Mouse (Mus musculus) embryo, embryonic 11.5 days (tissue): ENCODE results near the gene Gm20458.

Experiments used
- DNase-seq: peaks from one replicate; pipeline ENCODE4 v3.0.0-alpha.2; 2012; ENCODE audit warnings: low read depth, low spot score

Gm20458 gene

GRCm38 (mm10) chr2:164453047-164453757 is 7.6 kb upstream of the Gm20458 start:
- DNase-seq = no peak

GRCm38 (mm10) chr2:164453887-164454500 is 6.8 kb upstream of the Gm20458 start:
- no peak for DNase-seq

GRCm38 (mm10) chr2:164454846-164455245 is 5.9 kb upstream of the Gm20458 start:
- no peak for DNase-seq

- DNase-seq = no peak
These were observed 5.2 kb upstream of the Gm20458 start for GRCm38 (mm10) chr2:164455421-164456190.

DNA sequence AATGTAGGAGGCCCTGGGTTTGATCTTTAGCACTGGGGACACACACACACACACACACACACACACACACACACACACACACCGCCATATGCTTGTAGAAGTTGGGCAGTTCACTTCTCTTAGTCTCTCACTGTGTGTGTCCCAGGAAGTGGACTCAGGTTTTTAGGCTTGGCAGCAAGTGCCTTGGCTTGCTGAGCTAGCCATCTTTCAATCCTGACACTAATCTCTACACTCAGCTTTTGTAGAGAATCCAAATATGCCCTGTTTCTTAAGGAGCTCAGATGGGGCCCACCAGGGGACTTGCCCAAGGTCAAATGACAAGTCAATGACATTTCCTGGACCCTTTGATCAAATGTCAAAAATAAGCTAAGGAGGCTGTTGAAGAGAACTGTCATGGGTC is 4.4 kb upstream of the Gm20458 start:
- no peak for DNase-seq

DNA sequence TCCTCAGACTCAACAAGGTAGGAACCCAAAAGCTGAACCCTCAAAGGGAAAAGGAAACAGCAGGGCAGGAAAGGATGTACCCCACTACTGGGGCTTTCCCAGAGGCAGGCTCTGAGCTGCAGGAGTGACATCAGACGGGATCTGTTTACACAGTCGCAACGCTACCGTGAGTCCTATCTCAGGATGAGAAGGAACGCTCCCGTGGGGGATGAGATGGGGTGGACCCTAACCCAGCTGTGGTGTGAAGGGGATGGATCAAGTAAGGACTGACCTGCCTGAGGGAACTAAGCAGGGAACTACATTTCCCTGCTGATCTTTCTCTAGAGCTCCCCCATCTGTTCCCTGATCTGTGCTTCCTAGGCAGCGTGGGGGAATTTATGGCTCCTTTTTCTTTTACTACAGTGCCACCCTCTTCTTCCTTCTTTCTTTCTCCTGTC is 3.9 kb upstream of the Gm20458 start, which contains the start of gene Sys1:
TSS of gene Sys1 (plus strand) at position 101 of the 437 bp plus-strand sequence.
- no peak for DNase-seq

DNA sequence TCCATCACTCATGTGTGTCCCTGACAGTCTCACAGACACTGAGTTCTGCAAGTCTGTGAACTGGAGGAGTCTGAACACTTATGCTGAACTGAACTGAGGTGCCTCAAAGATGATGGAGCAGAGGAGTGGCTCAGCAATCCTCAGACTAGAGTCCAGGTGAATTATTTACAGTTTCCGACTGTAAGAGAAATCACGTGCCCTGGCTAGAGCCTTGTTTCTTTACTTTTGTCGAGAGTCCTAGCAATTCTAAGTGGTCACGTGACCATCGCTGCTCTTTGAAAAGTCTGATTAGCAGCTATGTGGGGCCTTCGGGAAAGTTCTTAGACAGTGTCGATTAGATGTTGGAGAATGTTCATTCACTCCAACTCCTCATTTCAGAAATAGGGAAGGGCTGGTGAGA is 2.8 kb upstream of the Gm20458 start:
- no peak for DNase-seq

DNA sequence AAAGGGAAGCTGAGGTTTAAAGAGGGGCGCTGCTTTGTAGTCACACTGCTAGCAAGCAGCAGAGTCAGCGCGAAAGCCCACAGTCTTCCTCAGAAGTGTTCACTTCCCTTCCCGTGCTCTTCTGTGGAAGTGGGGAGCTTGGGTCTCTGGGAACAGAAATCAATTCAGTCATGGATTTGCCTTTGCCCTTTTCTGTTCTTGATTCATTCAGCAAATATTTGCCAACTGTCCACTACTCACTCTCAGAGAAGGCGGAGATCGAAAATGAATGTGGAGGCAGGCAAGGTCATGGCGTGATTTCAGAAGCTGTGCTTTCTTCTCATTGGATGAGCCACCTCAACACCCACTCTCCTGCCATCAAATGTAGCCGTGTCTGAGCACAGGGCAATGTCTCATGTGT is 2.2 kb upstream of the Gm20458 start:
- DNase-seq = no peak

DNA sequence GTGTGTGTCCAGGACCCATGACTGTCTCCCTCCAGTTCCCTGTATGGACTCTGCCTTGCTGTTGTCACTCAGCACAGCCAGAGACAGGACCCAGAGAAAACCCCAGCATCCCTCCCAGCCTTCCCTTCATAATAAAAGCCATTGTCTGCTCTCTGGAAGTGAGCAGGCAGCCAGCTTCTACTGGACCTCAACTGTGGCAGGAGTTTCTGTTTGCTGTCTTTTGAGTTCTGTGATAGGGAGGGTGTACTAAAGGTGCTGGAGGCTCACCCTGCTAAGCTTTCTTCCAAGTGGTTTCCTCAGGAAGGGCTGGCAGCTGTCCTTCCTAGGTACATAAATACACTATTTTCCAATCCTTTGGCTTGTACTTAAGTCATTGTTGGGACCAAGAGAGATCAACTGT is 4.4 kb downstream of the Gm20458 start:
- DNase-seq = no peak

DNA sequence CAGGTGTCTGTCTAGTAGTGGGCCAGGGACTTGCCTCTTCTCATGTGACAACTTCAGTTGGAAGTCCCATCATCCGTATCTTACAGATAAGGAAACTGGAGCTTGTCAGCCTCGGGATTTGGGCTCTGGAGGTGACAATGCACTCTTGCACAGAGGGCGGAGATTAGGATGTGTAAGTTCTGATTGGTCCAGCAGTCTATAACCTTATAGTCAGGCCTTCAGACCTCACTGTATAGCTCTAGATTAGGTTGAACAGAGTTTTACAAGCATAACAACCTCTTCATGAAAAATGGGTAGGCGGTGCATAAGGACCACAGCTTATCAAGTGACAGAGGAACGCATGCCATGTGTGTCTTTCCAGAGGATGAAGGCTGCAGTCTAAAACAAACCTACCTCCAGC is 6.0 kb downstream of the Gm20458 start:
- no peak for DNase-seq

DNA sequence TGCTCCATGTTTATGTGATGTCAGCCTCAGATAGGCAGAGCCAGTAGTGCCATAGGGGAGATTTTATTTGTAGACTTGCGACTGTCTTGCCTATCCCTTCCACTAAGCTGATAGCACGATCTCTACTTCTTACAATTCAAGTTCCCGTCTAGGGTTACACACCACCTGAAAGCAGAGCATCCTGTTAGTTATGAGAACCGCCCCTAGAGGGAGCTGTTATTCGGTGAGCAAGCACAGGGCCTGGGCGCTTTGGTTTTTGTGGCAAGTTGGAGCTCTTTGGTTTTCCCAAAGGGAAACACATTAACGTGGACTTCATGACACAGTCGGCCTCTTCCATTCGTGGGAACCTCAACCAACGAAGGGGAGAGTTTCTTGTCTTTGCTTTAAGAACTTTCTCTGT is 9.5 kb downstream of the Gm20458 start:
- no peak for DNase-seq

DNA sequence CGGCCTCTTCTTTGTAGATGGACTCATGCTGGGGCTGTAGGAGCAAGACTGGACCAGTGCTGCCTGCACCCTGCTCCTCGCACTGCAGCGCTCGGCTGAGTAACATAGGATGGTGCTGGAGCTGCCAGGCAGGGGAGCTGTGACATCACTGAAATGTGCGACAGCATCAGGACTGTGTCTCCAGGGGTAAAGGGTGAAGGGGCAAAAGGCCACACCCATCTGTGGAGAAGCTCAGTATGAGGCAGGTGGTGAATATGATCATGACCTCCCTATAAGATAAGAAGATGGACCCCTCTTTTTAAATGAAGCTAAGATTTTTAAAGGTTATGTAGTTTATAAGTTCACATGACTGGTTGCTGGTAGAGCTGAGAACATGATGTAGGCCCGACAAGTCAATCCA is 12.9 kb downstream of the Gm20458 start, which contains the start of gene Trp53tg5:
TSS of gene Trp53tg5 (minus strand) at position 101 of the 400 bp plus-strand sequence.
- no peak for DNase-seq

DNA sequence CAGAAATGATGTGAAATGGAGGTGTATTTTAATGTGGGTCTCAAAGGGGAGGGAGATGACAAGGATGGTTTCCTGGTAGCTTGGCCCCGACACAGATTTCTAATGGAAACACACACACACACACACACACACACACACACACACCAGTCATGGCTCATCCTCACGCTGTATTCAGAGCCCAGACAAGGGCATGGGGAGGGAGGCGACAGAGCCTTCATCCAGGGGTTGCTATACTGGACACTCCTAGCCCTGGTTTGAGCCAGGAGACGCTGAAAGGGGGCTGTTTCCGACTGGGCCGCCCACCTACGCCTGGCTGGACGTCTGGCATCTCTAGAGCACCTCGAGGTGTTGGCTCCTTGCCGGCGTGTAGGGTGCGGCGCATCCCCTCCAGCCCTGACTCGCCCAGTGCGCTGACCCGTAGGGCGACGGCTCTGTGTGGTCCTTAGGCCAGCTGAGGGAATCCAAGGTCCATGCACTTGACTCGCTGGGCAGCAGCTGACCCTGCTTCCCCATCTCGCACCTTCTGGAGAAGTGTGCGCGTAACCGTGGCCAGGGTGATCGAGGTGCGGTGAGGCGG is 25.0 kb downstream of the Gm20458 start, which contains the start of gene Dbndd2:
TSS of gene Dbndd2 (plus strand) at position 426 of the 577 bp plus-strand sequence.
- DNase-seq = no peak

- no peak for DNase-seq
These were observed 25.7 kb downstream of the Gm20458 start for GRCm38 (mm10) chr2:164486258-164487114.

GRCm38 (mm10) chr2:164487115-164487527 is 26.4 kb downstream of the Gm20458 start:
- no peak for DNase-seq

DNA sequence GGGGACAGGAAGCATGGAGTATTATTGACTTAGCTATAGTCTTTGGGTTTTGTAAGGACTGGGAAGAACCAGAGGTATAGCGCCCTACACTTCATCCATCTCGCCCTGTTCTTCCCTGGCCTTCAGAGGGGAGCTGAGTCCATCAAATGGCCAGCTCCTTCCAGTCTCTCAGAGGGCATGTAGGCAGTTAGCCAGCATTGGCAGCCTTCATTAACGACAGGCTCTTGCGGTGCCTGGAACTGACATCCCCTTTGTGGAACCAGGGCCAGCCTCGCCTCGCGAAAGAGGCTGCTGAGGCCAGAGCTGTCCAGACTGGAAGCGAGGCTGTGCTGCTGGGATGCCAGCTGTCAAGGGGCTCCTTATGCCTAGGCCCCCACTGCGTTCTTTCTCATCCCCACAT is 27.0 kb downstream of the Gm20458 start:
- no peak for DNase-seq

DNA sequence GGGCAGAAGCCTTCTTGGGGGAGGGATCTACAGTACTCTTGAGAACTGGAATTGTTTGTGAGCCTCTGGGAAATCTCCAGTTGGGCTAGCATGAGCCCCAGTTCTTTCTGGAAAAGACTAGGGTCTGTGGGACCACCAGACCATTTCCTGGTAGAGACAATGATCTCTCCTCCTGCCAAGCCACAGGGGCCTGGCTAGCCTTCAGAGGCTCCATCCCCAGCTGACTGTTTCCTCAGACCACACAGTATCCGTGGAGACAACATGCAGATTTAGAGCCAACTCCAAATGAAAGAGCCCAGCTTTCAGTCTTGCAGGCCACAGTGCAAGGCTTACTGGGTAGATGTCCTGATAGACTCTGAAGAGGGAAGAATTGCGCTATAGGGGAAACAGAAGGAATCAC is 33.4 kb downstream of the Gm20458 start:
- no peak for DNase-seq

GRCm38 (mm10) chr2:164496331-164496730 is 35.6 kb downstream of the Gm20458 start:
- no peak for DNase-seq

- peak; percentile 59 for DNase-seq
These were observed 36.3 kb downstream of the Gm20458 start, which contains the start of gene Pigt for GRCm38 (mm10) chr2:164496847-164497690. Gene Pigt (plus strand): TSS chr2:164497520.

DNA sequence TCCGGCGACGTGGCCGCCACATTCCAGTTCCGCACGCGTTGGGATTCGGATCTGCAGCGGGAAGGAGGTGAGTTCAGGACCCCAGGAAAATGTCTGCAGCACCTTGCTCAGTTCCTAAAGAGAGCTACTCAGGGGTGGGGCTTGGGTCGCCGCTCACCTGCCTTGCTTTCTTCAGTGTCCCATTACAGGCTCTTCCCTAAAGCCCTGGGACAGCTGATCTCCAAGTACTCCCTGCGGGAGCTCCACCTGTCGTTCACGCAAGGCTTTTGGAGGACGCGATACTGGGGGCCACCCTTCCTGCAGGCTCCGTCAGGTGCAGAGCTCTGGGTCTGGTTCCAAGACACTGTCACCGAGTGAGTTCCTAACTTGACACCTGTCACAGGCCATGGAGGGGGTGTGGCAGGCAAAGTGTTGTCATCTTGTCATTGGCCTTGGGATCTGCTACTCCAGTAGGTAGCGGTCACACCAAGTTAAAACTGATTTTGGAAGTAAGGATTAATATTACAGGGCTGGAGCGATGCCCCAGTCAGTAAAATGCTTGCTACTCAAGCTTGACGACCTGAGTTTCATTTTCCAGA is 37.0 kb downstream of the Gm20458 start:
- no peak for DNase-seq
